Comparison of ENCODE assay signal across 23 mouse cellular contexts in genomic region chr10:127488856-127489255, GRCm38 (mm10). TPM values are rescaled to one million over a fixed set of nuclear protein-coding genes. Genes with fewer than 3 reads are reported as not detected.
"Had no signal": no experiment of that assay in that cellular context is flagged by ENCODE, and none has a peak within 500 bp of the region (broad histone marks: within the 10 kb centered on the region; RNA-seq: fewer than 3 reads in every experiment).

No protein-coding gene starts in this region.

- H3K27me3 ChIP-seq: limb, embryonic 13.5 days; liver, embryonic 12.5 days; liver, embryonic 15.5 days; lung, embryonic 15.5 days; megakaryocyte, embryonic 14.5 days; midbrain, embryonic 13.5 days had no signal

- H3K27ac ChIP-seq: kidney, postnatal 0 days; limb, embryonic 10.5 days; limb, embryonic 13.5 days; liver, embryonic 12.5 days; liver, embryonic 15.5 days; lung, embryonic 15.5 days; midbrain, embryonic 10.5 days; midbrain, embryonic 13.5 days had no signal

- H3K4me2 ChIP-seq: limb, embryonic 13.5 days; liver, embryonic 12.5 days; liver, embryonic 15.5 days; lung, embryonic 15.5 days; midbrain, embryonic 13.5 days had no signal

- DNase-seq: kidney, postnatal 25 days; layer of hippocampus, adult 9-11 months; liver; lung, adult 18-20 months; lung, postnatal 10 days; lung, postnatal 36 days; thymus, adult 18-20 months; thymus, postnatal 36 days had no signal

- H3K9me3 ChIP-seq: limb, embryonic 10.5 days; limb, embryonic 13.5 days; liver, embryonic 12.5 days; liver, embryonic 15.5 days; lung, embryonic 15.5 days; megakaryocyte, embryonic 14.5 days; midbrain, embryonic 10.5 days; midbrain, embryonic 13.5 days had no signal

- H3K4me1 ChIP-seq: limb, embryonic 13.5 days; liver, embryonic 12.5 days; liver, embryonic 15.5 days; lung, embryonic 15.5 days had no signal

- H3K9ac ChIP-seq: limb, embryonic 13.5 days; liver, embryonic 12.5 days; liver, embryonic 15.5 days; lung, embryonic 15.5 days; midbrain, embryonic 13.5 days had no signal

- ATAC-seq: liver, embryonic 12.5 days; midbrain, embryonic 13.5 days; midbrain, embryonic 16.5 days had no signal

- H3K4me3 ChIP-seq: layer of hippocampus, adult 2 months; limb, embryonic 10.5 days; limb, embryonic 13.5 days; liver, embryonic 12.5 days; liver, embryonic 15.5 days; lung, embryonic 15.5 days; megakaryocyte, embryonic 14.5 days; midbrain, embryonic 10.5 days; midbrain, embryonic 13.5 days; myocyte had no signal

RNA-seq across cellular contexts. Expression of gene Ndufa4l2, which starts 25.9 kb away (rescaled TPM):
- total RNA-seq: monocyte, adult 5-6 weeks; neutrophil, adult 5-6 weeks had no signal

RNA-seq across cellular contexts. Expression of gene Nxph4, which starts 45.5 kb away (rescaled TPM):
- total RNA-seq: monocyte, adult 5-6 weeks; neutrophil, adult 5-6 weeks had no signal
- polyA plus RNA-seq: liver, embryonic 15.5 days; spleen, adult 2 months had no signal
